Mouse (Mus musculus): ENCODE data around the gene Zeb2. TPM values are rescaled to one million over a fixed set of nuclear protein-coding genes. Genes with fewer than 3 reads are reported as not detected.

The Zeb2 gene
- polyA plus RNA-seq, 1 experiment = 9.8 TPM

- no peaks in the 10 kb centered on the region for H3K79me2 ChIP-seq (ENCODE audit: control insufficient read depth, insufficient read depth)
- H3ac ChIP-seq (ENCODE audit: control insufficient read depth, insufficient read length, low read depth) = no peak overlapping the region
- no peaks in the 10 kb centered on the region for H3K36me3 ChIP-seq (ENCODE audit: control insufficient read depth, insufficient read depth)
- TF ChIP-seq FOSL1 (IDR thresholded peaks at IDR 0.05; ENCODE audit: insufficient read depth, low read length, poor library complexity, severe bottlenecking) = no peak
- no peak for TF ChIP-seq CTCF (IDR thresholded peaks at IDR 0.05; ENCODE audit: control insufficient read depth, insufficient read depth, insufficient read length)
- TF ChIP-seq MAX (IDR thresholded peaks at IDR 0.05) = no peak
- no peak for TF ChIP-seq USF1 (IDR thresholded peaks at IDR 0.05; ENCODE audit: low read depth)
- no peak for TF ChIP-seq MYOG (IDR thresholded peaks at IDR 0.05; ENCODE audit: control insufficient read depth, extremely low read depth, insufficient read length)
- TF ChIP-seq CEBPB (IDR thresholded peaks at IDR 0.05; ENCODE audit: low read depth) = no peak
- no peak for TF ChIP-seq MYOD1 (IDR thresholded peaks at IDR 0.05; ENCODE audit: control insufficient read depth, insufficient read length, low read depth)
- no peaks in the 10 kb centered on the region for H3K79me3 ChIP-seq (ENCODE audit: low read depth)
- no peaks in the 10 kb centered on the region for H3K27me3 ChIP-seq (ENCODE audit: control insufficient read depth, insufficient read depth, insufficient read length)
- H3K4me3 ChIP-seq (ENCODE audit: insufficient read depth, poor library complexity, severe bottlenecking) = no peak overlapping the region
These were observed 8.0 kb upstream of the Zeb2 start for GRCm38 (mm10) chr2:45125181-45125580.

GRCm38 (mm10) chr2:45123490-45123889 is 6.3 kb upstream of the Zeb2 start:
- Histone ChIP-seq H3ac (ENCODE audit: control insufficient read depth, insufficient read length, low read depth) (no peak overlapping the region), H3K4me3 (ENCODE audit: insufficient read depth, poor library complexity, severe bottlenecking) (no peak overlapping the region), H3K36me3 (ENCODE audit: control insufficient read depth, insufficient read depth) (no peaks in the 10 kb centered on the region), H3K79me2 (ENCODE audit: control insufficient read depth, insufficient read depth) (no peaks in the 10 kb centered on the region), H3K79me3 (ENCODE audit: low read depth) (no peaks in the 10 kb centered on the region), H3K27me3 (ENCODE audit: control insufficient read depth, insufficient read depth, insufficient read length) (no peaks in the 10 kb centered on the region)
- no peak for TF ChIP-seq MYOD1 (IDR thresholded peaks at IDR 0.05; ENCODE audit: control insufficient read depth, insufficient read length, low read depth)
- TF ChIP-seq USF1 (IDR thresholded peaks at IDR 0.05; ENCODE audit: low read depth) = no peak
- TF ChIP-seq MYOG (IDR thresholded peaks at IDR 0.05; ENCODE audit: control insufficient read depth, extremely low read depth, insufficient read length) = no peak
- no peak for TF ChIP-seq CTCF (IDR thresholded peaks at IDR 0.05; ENCODE audit: control insufficient read depth, insufficient read depth, insufficient read length)
- TF ChIP-seq MAX (IDR thresholded peaks at IDR 0.05) = no peak
- TF ChIP-seq FOSL1 (IDR thresholded peaks at IDR 0.05; ENCODE audit: insufficient read depth, low read length, poor library complexity, severe bottlenecking) = no peak
- no peak for TF ChIP-seq CEBPB (IDR thresholded peaks at IDR 0.05; ENCODE audit: low read depth)

DNA sequence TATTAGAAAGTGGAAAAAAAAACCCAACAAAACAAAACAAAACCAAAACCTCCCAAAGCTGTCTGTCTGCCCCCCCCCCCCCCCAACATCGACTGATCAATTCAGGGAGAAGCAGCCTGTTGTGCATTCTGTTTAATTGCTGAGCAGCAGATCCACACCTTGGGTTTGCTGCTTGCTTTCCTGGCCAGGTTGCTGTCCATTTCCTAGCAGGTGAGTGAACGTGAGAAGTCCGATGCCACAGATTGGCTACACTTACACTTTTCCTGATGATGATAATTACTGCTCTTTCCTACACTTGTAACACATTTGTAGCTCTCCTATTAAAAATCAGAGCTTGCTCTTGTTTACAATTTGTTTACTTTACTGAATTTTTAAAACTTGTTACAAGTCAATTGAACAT is 926 bp upstream of the Zeb2 start:
- no peaks in the 10 kb centered on the region for H3K27me3 ChIP-seq (ENCODE audit: control insufficient read depth, insufficient read depth, insufficient read length)
- H3K79me3 ChIP-seq (ENCODE audit: low read depth) = no peaks in the 10 kb centered on the region
- H3K36me3 ChIP-seq (ENCODE audit: control insufficient read depth, insufficient read depth) = no peaks in the 10 kb centered on the region
- no peak overlapping the region for H3K4me3 ChIP-seq (ENCODE audit: insufficient read depth, poor library complexity, severe bottlenecking)
- TF ChIP-seq CTCF (IDR thresholded peaks at IDR 0.05; ENCODE audit: control insufficient read depth, insufficient read depth, insufficient read length) = no peak
- TF ChIP-seq FOSL1 (IDR thresholded peaks at IDR 0.05; ENCODE audit: insufficient read depth, low read length, poor library complexity, severe bottlenecking) = no peak
- no peak for TF ChIP-seq MAX (IDR thresholded peaks at IDR 0.05)
- no peak for TF ChIP-seq MYOG (IDR thresholded peaks at IDR 0.05; ENCODE audit: control insufficient read depth, extremely low read depth, insufficient read length)
- TF ChIP-seq MYOD1 (IDR thresholded peaks at IDR 0.05; ENCODE audit: control insufficient read depth, insufficient read length, low read depth) = no peak
- TF ChIP-seq USF1 (IDR thresholded peaks at IDR 0.05; ENCODE audit: low read depth) = no peak
- TF ChIP-seq CEBPB (IDR thresholded peaks at IDR 0.05; ENCODE audit: low read depth) = no peak
- H3K79me2 ChIP-seq (ENCODE audit: control insufficient read depth, insufficient read depth) = no peaks in the 10 kb centered on the region
- H3ac ChIP-seq (ENCODE audit: control insufficient read depth, insufficient read length, low read depth) = no peak overlapping the region

DNA sequence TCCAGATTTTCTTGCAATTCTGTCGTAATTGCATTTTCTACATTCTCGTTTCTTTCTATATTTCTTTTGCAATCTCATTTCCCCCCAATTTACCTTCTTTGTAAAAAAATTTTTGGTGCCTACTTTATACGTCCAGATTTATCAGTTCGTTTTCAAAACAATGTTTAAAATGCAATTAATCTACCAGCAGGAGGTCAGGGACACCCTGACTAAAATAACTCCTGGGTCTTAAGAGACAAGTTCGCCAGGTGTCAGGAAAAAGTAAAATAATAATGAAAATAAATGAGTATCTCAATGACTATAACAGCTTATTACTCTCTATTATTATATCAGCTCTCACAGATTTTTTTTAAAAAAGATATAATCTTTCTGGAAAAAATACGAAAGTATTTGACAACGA is 397 bp upstream of the Zeb2 start:
- peak overlapping the region; percentile 48 for H3K4me3 ChIP-seq (ENCODE audit: insufficient read depth, poor library complexity, severe bottlenecking)
- H3K27me3 ChIP-seq (ENCODE audit: control insufficient read depth, insufficient read depth, insufficient read length) = no peaks in the 10 kb centered on the region
- H3K79me2 ChIP-seq (ENCODE audit: control insufficient read depth, insufficient read depth) = peaks cover under 1% of the 10 kb centered on the region
- TF ChIP-seq MAX (IDR thresholded peaks at IDR 0.05) (no peak), MYOG (IDR thresholded peaks at IDR 0.05; ENCODE audit: control insufficient read depth, extremely low read depth, insufficient read length) (no peak), USF1 (IDR thresholded peaks at IDR 0.05; ENCODE audit: low read depth) (no peak), MYOD1 (IDR thresholded peaks at IDR 0.05; ENCODE audit: control insufficient read depth, insufficient read length, low read depth) (no peak), CTCF (IDR thresholded peaks at IDR 0.05; ENCODE audit: control insufficient read depth, insufficient read depth, insufficient read length) (no peak), FOSL1 (IDR thresholded peaks at IDR 0.05; ENCODE audit: insufficient read depth, low read length, poor library complexity, severe bottlenecking) (no peak), CEBPB (IDR thresholded peaks at IDR 0.05; ENCODE audit: low read depth) (no peak)
- no peaks in the 10 kb centered on the region for H3K36me3 ChIP-seq (ENCODE audit: control insufficient read depth, insufficient read depth)
- no peak overlapping the region for H3ac ChIP-seq (ENCODE audit: control insufficient read depth, insufficient read length, low read depth)
- no peaks in the 10 kb centered on the region for H3K79me3 ChIP-seq (ENCODE audit: low read depth)

- TF ChIP-seq CTCF (IDR thresholded peaks at IDR 0.05; ENCODE audit: control insufficient read depth, insufficient read depth, insufficient read length) (no peak), FOSL1 (IDR thresholded peaks at IDR 0.05; ENCODE audit: insufficient read depth, low read length, poor library complexity, severe bottlenecking) (no peak), MYOD1 (IDR thresholded peaks at IDR 0.05; ENCODE audit: control insufficient read depth, insufficient read length, low read depth) (no peak), MAX (IDR thresholded peaks at IDR 0.05) (no peak), CEBPB (IDR thresholded peaks at IDR 0.05; ENCODE audit: low read depth) (no peak), USF1 (IDR thresholded peaks at IDR 0.05; ENCODE audit: low read depth) (no peak), MYOG (IDR thresholded peaks at IDR 0.05; ENCODE audit: control insufficient read depth, extremely low read depth, insufficient read length) (no peak)
- peak overlapping the region; percentile 48 for H3K4me3 ChIP-seq (ENCODE audit: insufficient read depth, poor library complexity, severe bottlenecking)
- H3ac ChIP-seq (ENCODE audit: control insufficient read depth, insufficient read length, low read depth) = peak overlapping the region; percentile 66
- peaks cover 11% of the 10 kb centered on the region for H3K79me2 ChIP-seq (ENCODE audit: control insufficient read depth, insufficient read depth)
- peaks cover under 1% of the 10 kb centered on the region for H3K79me3 ChIP-seq (ENCODE audit: low read depth)
- H3K36me3 ChIP-seq (ENCODE audit: control insufficient read depth, insufficient read depth) = no peaks in the 10 kb centered on the region
- no peaks in the 10 kb centered on the region for H3K27me3 ChIP-seq (ENCODE audit: control insufficient read depth, insufficient read depth, insufficient read length)
These were observed 617 bp downstream of the Zeb2 start for GRCm38 (mm10) chr2:45116531-45117024.

Measured in C2C12 (cell line).